Mouse (Mus musculus) hindbrain, embryonic 13.5 days (tissue): ENCODE data around the gene Nxf1. TPM values are rescaled to one million over a fixed set of nuclear protein-coding genes. Genes with fewer than 3 reads are reported as not detected.
"Not testable (repeated sequence)": the region's sequence is repeated elsewhere in the genome, so short reads cannot be mapped to it uniquely, and the experiment has no call there.

Experiments used
- ATAC-seq: fragments of 200-750 bp; cut with Nextera tagmentation; 2 replicates; pipeline ENCODE4 v1.8.0; 2017; ENCODE audit warnings: moderate TSS enrichment; ENCODE audit not compliant: low FRiP score
- H3K27ac ChIP-seq: fragments of 300-500 bp; sonication (generic); 2 replicates; pipeline ENCODE4 v1.5.1; 2015; ENCODE audit warnings: inconsistent platforms, mild to moderate bottlenecking, moderate library complexity
- H3K27me3 ChIP-seq: fragments of 300-500 bp; sonication (generic); 2 replicates; pipeline ENCODE4 v1.6.1; 2015; ENCODE audit warnings: mild to moderate bottlenecking, inconsistent platforms
- H3K36me3 ChIP-seq: fragments of 300-500 bp; sonication (generic); 2 replicates; pipeline ENCODE4 v1.6.1; 2015; ENCODE audit warnings: mild to moderate bottlenecking, inconsistent platforms
- H3K4me1 ChIP-seq: fragments of 300-500 bp; sonication (generic); replicated peaks from 2 replicates; pipeline ENCODE4 v1.6.1; 2015; ENCODE audit warnings: inconsistent platforms
- H3K4me2 ChIP-seq: fragments of 300-500 bp; sonication (generic); 2 replicates; pipeline ENCODE4 v1.6.1; 2015; ENCODE audit warnings: inconsistent platforms, mild to moderate bottlenecking, moderate library complexity
- H3K4me3 ChIP-seq: fragments of 300-500 bp; sonication (generic); 2 replicates; pipeline ENCODE4 v1.5.1; 2015; ENCODE audit warnings: mild to moderate bottlenecking, inconsistent platforms
- H3K9ac ChIP-seq: fragments of 300-500 bp; sonication (generic); 2 replicates; pipeline ENCODE4 v1.6.1; 2015; ENCODE audit warnings: mild to moderate bottlenecking, inconsistent platforms
- H3K9me3 ChIP-seq: fragments of 300-500 bp; sonication (generic); 2 replicates; pipeline ENCODE4 v1.6.1; 2016; ENCODE audit warnings: inconsistent platforms
- WGBS: fragments of 180-500 bp; shearing (Covaris S2); methylation state at CpG from one replicate; pipeline ENCODE4 v1.1.7; 2015; 5-methylcytosine and 5-hydroxymethylcytosine counted together
- polyA plus RNA-seq: library from polyadenylated mRNA; unstranded; fragments of >200 nt; fragmentation: Nextera tagmentation; extraction: Ambion mirVana; gene quantifications from 2 replicates; pipeline ENCODE4 v1.2.1, GENCODE M21; 2015

Gene Nxf1
- polyA plus RNA-seq, 1 experiment from 2014 or later: 170 TPM

DNA sequence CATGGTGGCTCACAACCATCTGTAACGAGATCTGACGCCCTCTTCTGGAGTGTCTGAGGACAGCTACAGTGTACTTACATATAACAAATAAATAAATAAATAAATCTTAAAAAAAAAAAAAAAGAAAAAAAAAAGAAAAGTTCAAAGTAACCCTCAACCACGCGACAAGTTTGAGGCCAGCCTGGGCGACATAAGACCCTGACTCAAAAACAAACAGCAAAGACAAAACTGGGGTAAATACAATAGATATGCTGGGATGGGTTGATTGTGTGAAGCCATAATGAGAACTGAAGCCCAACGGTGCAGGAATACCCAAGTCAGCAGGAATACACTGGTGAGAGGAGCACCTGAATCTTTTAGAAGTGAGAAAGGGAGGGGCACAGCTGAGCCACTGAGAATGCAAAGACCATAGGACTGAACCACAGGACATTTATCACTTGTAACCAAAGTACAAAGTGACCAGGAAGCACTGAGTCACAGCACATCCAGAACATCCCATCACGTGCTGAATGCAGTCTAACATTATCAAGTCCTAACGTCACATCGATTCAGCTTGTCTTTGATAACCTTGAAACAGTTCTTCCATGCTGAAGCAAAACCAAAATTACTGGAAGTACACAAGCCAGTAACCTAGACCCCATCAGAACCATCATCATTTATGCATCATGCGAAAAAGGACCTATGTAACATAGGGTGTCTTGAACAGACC, 40.0 kb upstream of the Nxf1 start:
- no peak for ATAC-seq
- Histone ChIP-seq H3K27ac (no peak overlapping the region), H3K36me3 (no peaks in the 10 kb centered on the region; the same call in 1 of the 2 replicates), H3K4me3 (no peak overlapping the region), H3K27me3 (no peaks in the 10 kb centered on the region), H3K4me1 (peaks cover 31% of the 10 kb centered on the region), H3K9ac (no peak overlapping the region), H3K4me2 (no peak overlapping the region), H3K9me3 (no peaks in the 10 kb centered on the region)
- 70% methylated on average over 9 of the region's 10 CpGs for WGBS

GRCm38 (mm10) chr19:8718357-8718756, 38.5 kb upstream of the Nxf1 start:
- Histone ChIP-seq H3K4me1 (peaks cover 29% of the 10 kb centered on the region), H3K4me3 (no peak overlapping the region), H3K9me3 (no peaks in the 10 kb centered on the region), H3K4me2 (no peak overlapping the region), H3K27ac (no peak overlapping the region), H3K36me3 (no peaks in the 10 kb centered on the region), H3K27me3 (no peaks in the 10 kb centered on the region), H3K9ac (no peak overlapping the region)
- WGBS: 75% methylated on average over 3 of the region's 3 CpGs
- no peak for ATAC-seq

GRCm38 (mm10) chr19:8719037-8719436, 37.8 kb upstream of the Nxf1 start:
- not testable (repeated sequence) for H3K27me3 ChIP-seq, H3K4me2 ChIP-seq, H3K9ac ChIP-seq, ATAC-seq, H3K27ac ChIP-seq, H3K4me3 ChIP-seq, H3K9me3 ChIP-seq, H3K36me3 ChIP-seq
- peaks cover 29% of the 10 kb centered on the region for H3K4me1 ChIP-seq

- Histone ChIP-seq H3K4me1 (peaks cover 41% of the 10 kb centered on the region), H3K9me3 (no peaks in the 10 kb centered on the region), H3K27ac (no peak overlapping the region), H3K4me2 (peak overlapping the region; percentile 76), H3K36me3 (peaks cover 20% of the 10 kb centered on the region), H3K27me3 (no peaks in the 10 kb centered on the region), H3K4me3 (no peak overlapping the region; the same call in 1 of the 2 replicates), H3K9ac (peak overlapping the region; percentile 43; the same call in 1 of the 2 replicates)
- ATAC-seq: no peak
- WGBS: 82% methylated on average over 1 of the region's 1 CpGs
These were observed 35.5 kb upstream of the Nxf1 start for GRCm38 (mm10) chr19:8721378-8721777.

GRCm38 (mm10) chr19:8722021-8722420, 34.9 kb upstream of the Nxf1 start:
- no peak for ATAC-seq
- Histone ChIP-seq H3K4me3 (peak overlapping the region; percentile 68), H3K27ac (peak overlapping the region; percentile 96), H3K27me3 (no peaks in the 10 kb centered on the region), H3K9me3 (no peaks in the 10 kb centered on the region), H3K9ac (peak overlapping the region; percentile 96), H3K4me2 (peak overlapping the region; percentile 76), H3K4me1 (peaks cover 41% of the 10 kb centered on the region), H3K36me3 (peaks cover 26% of the 10 kb centered on the region)
- WGBS: 66% methylated on average over 4 of the region's 4 CpGs

DNA sequence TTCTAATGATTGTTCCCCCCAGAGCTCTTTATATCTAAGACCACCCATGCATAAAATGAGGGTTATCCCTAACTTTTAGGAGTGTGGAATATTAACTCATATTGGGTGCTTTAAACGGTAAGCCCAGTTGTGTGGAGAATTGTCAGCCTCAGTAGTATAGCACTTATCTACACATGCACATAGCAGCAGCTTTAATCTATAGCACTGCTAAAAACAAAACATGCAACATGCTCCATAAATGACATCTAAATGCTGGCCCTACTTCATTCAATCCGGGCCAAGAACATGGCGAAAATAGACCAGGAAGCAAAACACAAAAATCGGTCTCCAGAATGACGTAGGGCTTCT, 34.3 kb upstream of the Nxf1 start:
- peak overlapping the region; percentile 96 for H3K9ac ChIP-seq
- no peaks in the 10 kb centered on the region for H3K9me3 ChIP-seq
- peaks cover 41% of the 10 kb centered on the region for H3K4me1 ChIP-seq
- H3K27ac ChIP-seq: peak overlapping the region; percentile 96
- WGBS: 2% methylated on average over 5 of the region's 5 CpGs
- peak overlapping the region; percentile 76 for H3K4me2 ChIP-seq
- H3K4me3 ChIP-seq: peak overlapping the region; percentile 68
- peak; percentile 44 for ATAC-seq
- H3K27me3 ChIP-seq: no peaks in the 10 kb centered on the region
- H3K36me3 ChIP-seq: peaks cover 28% of the 10 kb centered on the region

- WGBS: under 1% methylated on average over 50 of the region's 50 CpGs
- Histone ChIP-seq H3K36me3 (peaks cover 28% of the 10 kb centered on the region), H3K27ac (peak within 1 kb of the TSS; percentile 96), H3K4me2 (peak within 1 kb of the TSS; percentile 76), H3K27me3 (no peaks in the 10 kb centered on the region), H3K4me3 (peak within 1 kb of the TSS; percentile 68), H3K4me1 (peaks cover 41% of the 10 kb centered on the region), H3K9ac (peak within 1 kb of the TSS; percentile 96), H3K9me3 (no peaks in the 10 kb centered on the region)
- peak; percentile 96 for ATAC-seq
These were observed 33.8 kb upstream of the Nxf1 start, which contains the start of gene Slc3a2 for GRCm38 (mm10) chr19:8722907-8723573. Slc3a2 (minus strand) TSS chr19:8723369.

- no peak for ATAC-seq
- H3K9ac ChIP-seq: peak overlapping the region; percentile 96
- H3K36me3 ChIP-seq: peaks cover 28% of the 10 kb centered on the region
- H3K4me3 ChIP-seq: peak overlapping the region; percentile 68
- H3K4me2 ChIP-seq: peak overlapping the region; percentile 76
- H3K27ac ChIP-seq: peak overlapping the region; percentile 84
- H3K4me1 ChIP-seq: peaks cover 41% of the 10 kb centered on the region
- no peaks in the 10 kb centered on the region for H3K27me3 ChIP-seq
- H3K9me3 ChIP-seq: no peaks in the 10 kb centered on the region
- WGBS: under 1% methylated on average over 20 of the region's 20 CpGs
These were observed 33.1 kb upstream of the Nxf1 start for GRCm38 (mm10) chr19:8723574-8724346.

GRCm38 (mm10) chr19:8724392-8724791, 32.5 kb upstream of the Nxf1 start:
- Histone ChIP-seq H3K4me1 (peaks cover 41% of the 10 kb centered on the region), H3K36me3 (peaks cover 28% of the 10 kb centered on the region), H3K27me3 (no peaks in the 10 kb centered on the region), H3K9ac (peak overlapping the region; percentile 96), H3K4me3 (peak overlapping the region; percentile 68), H3K9me3 (no peaks in the 10 kb centered on the region), H3K27ac (peak overlapping the region; percentile 84), H3K4me2 (peak overlapping the region; percentile 76)
- ATAC-seq: no peak
- WGBS: 1% methylated on average over 2 of the region's 2 CpGs

GRCm38 (mm10) chr19:8725081-8725613, 31.7 kb upstream of the Nxf1 start:
- peak overlapping the region; percentile 68 for H3K4me3 ChIP-seq
- H3K36me3 ChIP-seq: peaks cover 28% of the 10 kb centered on the region
- H3K4me1 ChIP-seq: peaks cover 41% of the 10 kb centered on the region
- H3K27me3 ChIP-seq: no peaks in the 10 kb centered on the region
- H3K27ac ChIP-seq: 0 out of 2 replicates have a peak overlapping the region, but pooled peaks have one; percentile 84
- no peak for ATAC-seq
- H3K9me3 ChIP-seq: no peaks in the 10 kb centered on the region
- peak overlapping the region; percentile 76 for H3K4me2 ChIP-seq
- 54% methylated on average over 4 of the region's 4 CpGs for WGBS
- H3K9ac ChIP-seq: peak overlapping the region; percentile 96

- Histone ChIP-seq H3K4me2 (no peak overlapping the region), H3K27me3 (no peaks in the 10 kb centered on the region), H3K27ac (no peak overlapping the region), H3K36me3 (peaks cover 28% of the 10 kb centered on the region), H3K4me1 (peaks cover 30% of the 10 kb centered on the region), H3K4me3 (no peak overlapping the region), H3K9me3 (no peaks in the 10 kb centered on the region), H3K9ac (no peak overlapping the region)
- WGBS: 18% methylated on average over 3 of the region's 3 CpGs
- ATAC-seq: no peak
These were observed 30.1 kb upstream of the Nxf1 start for GRCm38 (mm10) chr19:8726609-8727390.
